Mouse (Mus musculus) gastrocnemius, postnatal 14 days (tissue): ENCODE results near the gene Slc31a2. TPM values are rescaled to one million over a fixed set of nuclear protein-coding genes. Genes with fewer than 3 reads are reported as not detected.
"Not testable (repeated sequence)": the region's sequence is repeated elsewhere in the genome, so short reads cannot be mapped to it uniquely, and the experiment has no call there.

Source experiments
- DNase-seq: peaks from one replicate; pipeline ENCODE4 v3.0.0; 2021; ENCODE audit warnings: mixed read lengths
- intact Hi-C: fragments of 180-260 bp; cut with DNase I; formaldehyde crosslinking; loops from one replicate; pipeline ENCODE4 v1.15.1; 2025; ENCODE audit warnings: low total_unique reads
- long read RNA-seq, 2 experiments: library from polyadenylated mRNA; stranded (forward); transcript quantifications; one replicate each; pipeline ENCODE4 v2.0.0; 2021
- total RNA-seq, 2 experiments: library from RNA; stranded (reverse); gene quantifications; 2 replicates each; pipeline ENCODE4 v1.2.3; 2021

Gene Slc31a2
- 1 to 10 TPM; 4.8 to 6.0 TPM for total RNA-seq
- long read RNA-seq, experiment 1, partial matches to known transcripts = 0 of 7 reads
- long read RNA-seq, experiment 1, other reads (novel, unspliced or antisense) = 4 of 7 reads
- long read RNA-seq, experiment 2, transcript Slc31a2-201 (4 exons, 1,820 nt) = major isoform, 12 of 15 reads
- long read RNA-seq, experiment 2, partial matches to known transcripts = 0 of 15 reads
- long read RNA-seq, experiment 2, other reads (novel, unspliced or antisense) = 3 of 15 reads

- intact Hi-C loops = no loop called here
- DNase-seq = no peak
These were observed at the start of gene Slc31a2 for GRCm38 (mm10) chr4:62262276-62262675. TSS of gene Slc31a2 (plus strand) at chr4:62262562.

- intact Hi-C loops = no loop called here
- DNase-seq = no peak
These were observed 48.9 kb upstream of the Slc31a2 start for GRCm38 (mm10) chr4:62213490-62213889.

GRCm38 (mm10) chr4:62228391-62228790 lies 34.0 kb upstream of the Slc31a2 start:
- intact Hi-C loops = no loop called here
- peak; percentile 48 for DNase-seq

- intact Hi-C loops = no loop called here
- DNase-seq = no peak
These were observed 32.9 kb upstream of the Slc31a2 start for GRCm38 (mm10) chr4:62229448-62229847.

GRCm38 (mm10) chr4:62230153-62230552 lies 32.2 kb upstream of the Slc31a2 start:
- no peak for DNase-seq
- intact Hi-C loops = no loop called here

GRCm38 (mm10) chr4:62230769-62231168 lies 31.6 kb upstream of the Slc31a2 start, which contains the start of gene Zfp37:
TSS of gene Zfp37 (minus strand) at chr4:62231047.
- DNase-seq = no peak
- intact Hi-C loops = no loop called here

- no peak for DNase-seq
- intact Hi-C loops = no loop called here
These were observed 21.8 kb upstream of the Slc31a2 start for GRCm38 (mm10) chr4:62240586-62240985.

GRCm38 (mm10) chr4:62248328-62248727 lies 14.0 kb upstream of the Slc31a2 start:
- DNase-seq = no peak

GRCm38 (mm10) chr4:62250896-62251544 lies 11.3 kb upstream of the Slc31a2 start:
- intact Hi-C loops = no loop called here
- DNase-seq = no peak

More at GRCm38 (mm10) chr4:62248328-62248727, 14.0 kb upstream of the Slc31a2 start:
- intact Hi-C loops = no loop called here

GRCm38 (mm10) chr4:62251776-62252175 lies 10.6 kb upstream of the Slc31a2 start:
- no peak for DNase-seq
- intact Hi-C loops = no loop called here

- no peak for DNase-seq
- intact Hi-C loops = no loop called here
These were observed 7.8 kb upstream of the Slc31a2 start for GRCm38 (mm10) chr4:62254551-62254950.

GRCm38 (mm10) chr4:62256931-62257330 lies 5.4 kb upstream of the Slc31a2 start:
- intact Hi-C loops = no loop called here
- peak; percentile 36 for DNase-seq

GRCm38 (mm10) chr4:62263133-62263844 lies 927 bp downstream of the Slc31a2 start:
- intact Hi-C loops = no loop called here
- DNase-seq = no peak

GRCm38 (mm10) chr4:62265154-62265836 lies 2.9 kb downstream of the Slc31a2 start:
- intact Hi-C loops = no loop called here
- no peak for DNase-seq

- intact Hi-C loops, DNase-seq: not testable (repeated sequence)
These were observed 3.7 kb downstream of the Slc31a2 start for GRCm38 (mm10) chr4:62266016-62266415.

GRCm38 (mm10) chr4:62267101-62267500 lies 4.7 kb downstream of the Slc31a2 start:
- DNase-seq = no peak
- intact Hi-C loops = no loop called here

- intact Hi-C loops = no loop called here
- DNase-seq = no peak
These were observed 10.3 kb downstream of the Slc31a2 start for GRCm38 (mm10) chr4:62272696-62273095.

- DNase-seq = no peak
- intact Hi-C loops = no loop called here
These were observed 11.6 kb downstream of the Slc31a2 start for GRCm38 (mm10) chr4:62273916-62274315.

GRCm38 (mm10) chr4:62274841-62275536 lies 12.6 kb downstream of the Slc31a2 start:
- DNase-seq = no peak
- intact Hi-C loops = no loop called here
